Mouse (Mus musculus) ovary, adult 18-20 months (tissue): ENCODE data around the gene Mrgprg.
A peak's percentile ranks its signal among the peaks of the same experiment; 100 is the strongest.

Source experiments
- DNase-seq: peaks from one replicate; pipeline ENCODE4 v3.0.0; 2022; ENCODE audit warnings: low spot score, mixed read lengths

Gene Mrgprg

GRCm38 (mm10) chr7:143766893-143767292 lies at the start of gene Mrgprg:
Gene Mrgprg (minus strand): TSS chr7:143766993.
- no peak for DNase-seq

GRCm38 (mm10) chr7:143808909-143809308 lies 42.1 kb upstream of the Mrgprg start:
- DNase-seq: no peak

- DNase-seq: peak; percentile 29
These were observed 38.4 kb upstream of the Mrgprg start for GRCm38 (mm10) chr7:143805199-143805624.

GRCm38 (mm10) chr7:143801195-143802065 lies 34.6 kb upstream of the Mrgprg start:
- no peak for DNase-seq

- DNase-seq: no peak
These were observed 34.0 kb upstream of the Mrgprg start for GRCm38 (mm10) chr7:143800770-143801169.

- no peak for DNase-seq
These were observed 32.0 kb upstream of the Mrgprg start for GRCm38 (mm10) chr7:143798783-143799182.

- DNase-seq: peak; percentile 40
These were observed 26.3 kb upstream of the Mrgprg start for GRCm38 (mm10) chr7:143793121-143793520.

- no peak for DNase-seq
These were observed 25.7 kb upstream of the Mrgprg start for GRCm38 (mm10) chr7:143792336-143792985.

GRCm38 (mm10) chr7:143783996-143784829 lies 17.4 kb upstream of the Mrgprg start, which contains the start of gene Mrgpre:
Gene Mrgpre (minus strand): TSS chr7:143784500.
- DNase-seq: peak; percentile 74

- no peak for DNase-seq
These were observed 16.7 kb upstream of the Mrgprg start for GRCm38 (mm10) chr7:143783378-143783995.

- DNase-seq: no peak
These were observed 10.6 kb upstream of the Mrgprg start for GRCm38 (mm10) chr7:143777375-143777774.

GRCm38 (mm10) chr7:143776137-143776536 lies 9.3 kb upstream of the Mrgprg start:
- no peak for DNase-seq

- no peak for DNase-seq
These were observed 2.7 kb upstream of the Mrgprg start for GRCm38 (mm10) chr7:143769461-143769860.

GRCm38 (mm10) chr7:143768267-143768666 lies 1.5 kb upstream of the Mrgprg start:
- no peak for DNase-seq

- no peak for DNase-seq
These were observed 1.8 kb downstream of the Mrgprg start for GRCm38 (mm10) chr7:143764876-143765530.

GRCm38 (mm10) chr7:143763794-143764193 lies 3.0 kb downstream of the Mrgprg start:
- DNase-seq: no peak

GRCm38 (mm10) chr7:143758956-143759355 lies 7.8 kb downstream of the Mrgprg start:
- no peak for DNase-seq

GRCm38 (mm10) chr7:143757696-143758095 lies 9.1 kb downstream of the Mrgprg start:
- no peak for DNase-seq

GRCm38 (mm10) chr7:143757027-143757390 lies 9.8 kb downstream of the Mrgprg start:
- peak; percentile 65 for DNase-seq

- no peak for DNase-seq
These were observed 10.4 kb downstream of the Mrgprg start, which contains the start of gene Osbpl5 for GRCm38 (mm10) chr7:143756125-143757026. Gene Osbpl5 (minus strand): TSS chr7:143756985.
